Comparison of ENCODE assay signal across 8 mouse cellular contexts in genomic region chr19:24173608-24174523, GRCm38 (mm10). TPM values are rescaled to one million over a fixed set of nuclear protein-coding genes. Genes with fewer than 3 reads are reported as not detected.
A peak's percentile ranks its signal among the peaks of the same experiment; 100 is the strongest.
DNase-seq lines count a peak whose midpoint lies in the region; ATAC-seq lines count a peak whose summit lies in the region.

No protein-coding gene starts in this region.

- ATAC-seq in hindbrain, embryonic 14.5 days (ENCODE audit: low FRiP score): peak; percentile 93

- peak overlapping the region; percentile 80 for H3K4me2 ChIP-seq in hindbrain, embryonic 14.5 days (replicated peaks)

- H3K9ac ChIP-seq in hindbrain, embryonic 14.5 days: peak overlapping the region; percentile 61

- H3K27ac ChIP-seq in hindbrain, embryonic 14.5 days: peak overlapping the region; percentile 52

- peak; percentile 97 for DNase-seq in NIH3T3 (ENCODE audit: low read depth)
- peak; percentile 97 for DNase-seq in cerebellum, adult 9-11 months
- peak; percentile 76 to 83 for DNase-seq in frontal cortex, postnatal 25 days (ENCODE audit: low spot score in 2 of 2)
- peak; percentile 86 for DNase-seq in hindbrain, embryonic 14.5 days (ENCODE audit: low spot score)
- DNase-seq in layer of hippocampus, postnatal 36 days: peak; percentile 87 to 92
- peak; percentile 95 for DNase-seq in lung, postnatal 25 days (ENCODE audit: low spot score)
- peak; percentile 94 for DNase-seq in retina, embryonic 14.5 days (ENCODE audit: low spot score)
- DNase-seq in thymus, postnatal 36 days: peak; percentile 61 to 70

- peak overlapping the region; percentile 73 for H3K4me3 ChIP-seq in hindbrain, embryonic 14.5 days (replicated peaks; ENCODE audit: low read length)

- no peaks in the 10 kb centered on the region for H3K36me3 ChIP-seq in hindbrain, embryonic 14.5 days (replicated peaks; ENCODE audit: control insufficient read depth, insufficient read depth)

- under 1% methylated on average over 84 of the region's 103 CpGs for WGBS in hindbrain, embryonic 14.5 days

- H3K9me3 ChIP-seq in hindbrain, embryonic 14.5 days (ENCODE audit: control insufficient read depth, low read length): no peaks in the 10 kb centered on the region

- H3K27me3 ChIP-seq in hindbrain, embryonic 14.5 days (ENCODE audit: control insufficient read depth, insufficient read depth, low read length): no peaks in the 10 kb centered on the region; the same call in 1 of the 2 replicates

- H3K4me1 ChIP-seq in hindbrain, embryonic 14.5 days (replicated peaks; ENCODE audit: control insufficient read depth, insufficient read depth, low read length): 0 out of 2 replicates have a peak, but pooled peaks cover 8% of the 10 kb centered on the region

RNA-seq across cellular contexts. Expression of gene Tjp2, which starts 51.0 kb away (rescaled TPM):
- 12.6 and 13.5 TPM in 2 replicates for polyA plus RNA-seq in hindbrain, embryonic 14.5 days (2014; fragmentation: Nextera tagmentation; extraction: Ambion mirVana)
- 10 to 100 TPM; 18.7 to 19.6 TPM for total RNA-seq in layer of hippocampus, postnatal 36 days (2021)

Comparison
In these comparisons a context has a peak if more than half of its experiments do, and no peak if none do; other contexts are left out.
1. Peak in every context shown above with its lines: DNase-seq, ATAC-seq, H3K4me3 ChIP-seq and H3K27ac ChIP-seq.